Mouse (Mus musculus) forebrain, embryonic 16.5 days (tissue): ENCODE data around the gene Apoa4. TPM values are rescaled to one million over a fixed set of nuclear protein-coding genes. Genes with fewer than 3 reads are reported as not detected.

ENCODE experiments used
- ATAC-seq: fragments of 200-750 bp; cut with Nextera tagmentation; 2 replicates; pipeline ENCODE4 v1.8.0; 2017; ENCODE audit warnings: mild to moderate bottlenecking, moderate library complexity
- H3K27ac ChIP-seq: fragments of 300-500 bp; sonication (generic); 2 replicates; pipeline ENCODE4 v1.5.1; 2014; ENCODE audit warnings: low read length, control low read depth
- H3K27me3 ChIP-seq: fragments of 300-500 bp; sonication (generic); replicated peaks from 2 replicates; pipeline ENCODE4 v1.6.1; 2014; ENCODE audit warnings: low read length; ENCODE audit not compliant: control insufficient read depth, insufficient read depth
- H3K36me3 ChIP-seq: fragments of 300-500 bp; sonication (generic); 2 replicates; pipeline ENCODE4 v1.6.1; 2014; ENCODE audit not compliant: control insufficient read depth, insufficient read depth
- H3K4me1 ChIP-seq: fragments of 300-500 bp; sonication (generic); replicated peaks from 2 replicates; pipeline ENCODE4 v1.6.1; 2014; ENCODE audit warnings: low read length; ENCODE audit not compliant: control insufficient read depth, insufficient read depth
- H3K4me2 ChIP-seq: fragments of 300-500 bp; sonication (generic); 2 replicates; pipeline ENCODE4 v1.6.1; 2014; ENCODE audit warnings: mild to moderate bottlenecking, low read length, control low read depth
- H3K4me3 ChIP-seq: fragments of 300-500 bp; sonication (generic); replicated peaks from 2 replicates; pipeline ENCODE4 v1.5.1; 2014; ENCODE audit warnings: mild to moderate bottlenecking, low read length, control low read depth
- H3K9ac ChIP-seq: fragments of 300-500 bp; sonication (generic); replicated peaks from 2 replicates; pipeline ENCODE4 v1.6.1; 2014; ENCODE audit warnings: low read depth, low read length, control low read depth
- H3K9me3 ChIP-seq: fragments of 300-500 bp; sonication (generic); 2 replicates; pipeline ENCODE4 v1.6.1; 2016; ENCODE audit warnings: low read length; ENCODE audit not compliant: control insufficient read depth
- WGBS: fragments of 180-500 bp; shearing (Covaris S2); extraction: QIAGEN DNeasy Blood & Tissue Kit; methylation state at CpG from one replicate; pipeline ENCODE4 v1.1.7; 2014; 5-methylcytosine and 5-hydroxymethylcytosine counted together
- polyA plus RNA-seq: library from polyadenylated mRNA; unstranded; fragments of >200 nt; fragmentation: Nextera tagmentation; extraction: Ambion mirVana; gene quantifications from 2 replicates; pipeline ENCODE4 v1.2.1, GENCODE M21; 2015

Gene Apoa4
- polyA plus RNA-seq, 1 experiment from 2014 or later, result not detected

DNA sequence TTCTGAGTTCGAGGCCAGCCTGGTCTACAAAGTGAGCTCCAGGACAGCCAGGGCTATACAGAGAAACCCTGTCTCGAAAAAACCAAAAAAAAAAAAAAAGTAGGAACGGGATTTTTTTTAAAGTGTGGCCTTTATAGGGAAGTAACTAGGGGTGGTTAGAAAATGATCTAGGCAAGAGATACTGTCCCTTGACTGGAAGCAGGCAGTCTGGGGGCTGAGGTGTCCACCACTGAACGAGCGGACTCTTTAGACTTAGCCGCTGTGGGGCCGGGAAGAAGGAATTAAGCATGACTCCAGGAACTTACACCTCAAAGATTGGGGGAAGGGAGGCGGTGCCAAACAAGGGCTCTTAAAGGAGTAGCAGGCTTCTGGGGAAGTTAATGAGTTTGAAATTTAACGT is 22.3 kb upstream of the Apoa4 start:
- H3K36me3 ChIP-seq, result peaks cover 14% of the 10 kb centered on the region

DNA sequence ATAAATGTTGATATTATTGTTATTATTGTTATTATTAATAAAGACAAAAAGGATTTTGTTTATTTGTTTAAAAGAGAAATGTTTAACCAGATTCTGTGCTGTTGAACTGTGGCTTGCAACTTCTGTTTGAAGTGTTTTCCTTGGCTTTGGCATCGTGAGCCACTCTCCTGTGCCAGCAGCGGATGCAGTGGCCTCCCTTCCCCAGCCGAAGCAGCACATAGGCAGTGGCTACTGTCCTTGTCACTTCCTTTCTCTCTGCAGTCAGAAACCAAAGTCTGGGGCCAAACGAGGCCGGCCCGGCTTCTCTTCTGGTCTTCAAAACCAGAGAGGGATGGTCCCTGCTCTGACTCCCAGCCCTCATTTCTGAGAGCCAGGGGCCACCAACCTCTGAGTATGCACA is 17.4 kb upstream of the Apoa4 start:
- H3K27ac ChIP-seq, result no peak overlapping the region
- H3K36me3 ChIP-seq, result peaks cover 14% of the 10 kb centered on the region
- no peaks in the 10 kb centered on the region for H3K4me1 ChIP-seq
- no peak overlapping the region for H3K4me2 ChIP-seq
- H3K27me3 ChIP-seq, result no peaks in the 10 kb centered on the region
- no peak for ATAC-seq
- no peak overlapping the region for H3K9ac ChIP-seq
- 84% methylated on average over 6 of the region's 6 CpGs for WGBS
- no peak overlapping the region for H3K4me3 ChIP-seq
- no peaks in the 10 kb centered on the region for H3K9me3 ChIP-seq

More for the DNA sequence above, 22.3 kb upstream of the Apoa4 start:
- H3K27ac ChIP-seq, result no peak overlapping the region
- no peak overlapping the region for H3K4me2 ChIP-seq
- H3K27me3 ChIP-seq, result no peaks in the 10 kb centered on the region
- no peak overlapping the region for H3K4me3 ChIP-seq
- WGBS, result 84% methylated on average over 9 of the region's 9 CpGs
- H3K9me3 ChIP-seq, result no peaks in the 10 kb centered on the region
- no peak overlapping the region for H3K9ac ChIP-seq
- H3K4me1 ChIP-seq, result no peaks in the 10 kb centered on the region
- no peak for ATAC-seq

DNA sequence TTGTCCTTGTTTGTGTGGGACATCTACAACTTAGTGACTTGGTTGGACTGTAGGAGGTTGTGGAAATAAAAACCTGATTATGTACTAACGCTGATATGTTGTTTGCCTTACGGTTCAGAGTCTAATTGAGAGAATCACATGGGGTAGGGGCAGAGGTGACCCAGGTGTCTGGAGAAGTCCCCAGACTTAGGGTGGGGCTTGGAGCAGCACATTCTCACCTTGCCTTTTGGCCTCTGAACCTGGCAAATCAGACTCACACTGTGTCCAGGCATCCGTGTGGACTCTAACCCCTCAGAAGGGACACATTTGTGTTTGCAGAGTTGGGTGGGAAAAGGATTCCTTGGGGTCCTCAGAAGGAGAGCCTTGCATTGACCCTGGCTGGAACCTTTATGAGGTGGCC is 16.4 kb upstream of the Apoa4 start:
- no peak overlapping the region for H3K4me2 ChIP-seq
- H3K4me1 ChIP-seq, result no peaks in the 10 kb centered on the region
- no peak overlapping the region for H3K9ac ChIP-seq
- H3K27ac ChIP-seq, result no peak overlapping the region
- H3K9me3 ChIP-seq, result no peaks in the 10 kb centered on the region
- ATAC-seq, result no peak
- WGBS, result 91% methylated on average over 3 of the region's 3 CpGs
- 0 out of 2 replicates have a peak, but pooled peaks cover 2% of the 10 kb centered on the region for H3K27me3 ChIP-seq
- peaks cover 14% of the 10 kb centered on the region for H3K36me3 ChIP-seq
- no peak overlapping the region for H3K4me3 ChIP-seq

DNA sequence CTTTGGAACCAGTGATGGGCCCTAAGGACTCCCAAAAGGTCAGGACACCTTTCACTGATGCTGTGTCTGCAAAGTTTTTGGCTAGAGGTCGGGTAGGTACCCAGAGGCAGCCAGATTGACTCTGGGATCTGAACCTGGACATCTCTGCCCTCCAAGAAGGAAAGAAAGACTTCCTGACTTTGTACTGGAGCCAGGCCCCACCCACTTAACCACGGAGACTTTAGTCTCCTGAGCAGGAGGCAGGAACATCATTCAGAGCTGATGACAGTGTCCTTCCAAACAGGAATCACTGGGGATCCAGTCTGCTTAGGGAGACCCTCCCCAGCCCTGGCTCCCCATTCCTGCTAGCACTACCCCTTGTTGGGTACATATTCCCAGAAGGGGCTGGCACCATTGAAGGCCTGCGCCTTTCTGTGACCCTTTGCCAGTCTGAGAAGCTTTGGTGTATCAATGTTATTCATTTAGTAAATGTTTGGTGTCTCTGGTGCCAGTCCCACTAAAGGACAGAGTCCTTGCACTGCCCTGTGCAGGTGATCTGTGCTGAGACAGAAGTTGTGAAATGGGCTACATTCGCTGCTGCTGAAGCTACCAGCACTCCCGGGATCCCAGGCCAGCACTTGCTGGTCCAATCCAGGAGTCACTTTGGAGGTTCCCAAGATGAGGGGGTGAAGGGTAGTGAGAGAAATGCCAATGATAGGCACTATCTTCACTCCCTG is 15.4 kb upstream of the Apoa4 start:
- no peak for ATAC-seq
- no peak overlapping the region for H3K9ac ChIP-seq
- H3K27ac ChIP-seq, result no peak overlapping the region
- H3K9me3 ChIP-seq, result no peaks in the 10 kb centered on the region
- no peak overlapping the region for H3K4me2 ChIP-seq
- H3K4me3 ChIP-seq, result no peak overlapping the region
- WGBS, result 64% methylated on average over 5 of the region's 5 CpGs
- H3K36me3 ChIP-seq, result peaks cover 14% of the 10 kb centered on the region
- H3K27me3 ChIP-seq, result 0 out of 2 replicates have a peak, but pooled peaks cover 2% of the 10 kb centered on the region
- H3K4me1 ChIP-seq, result peaks cover under 1% of the 10 kb centered on the region; the same call in 1 of the 2 replicates

DNA sequence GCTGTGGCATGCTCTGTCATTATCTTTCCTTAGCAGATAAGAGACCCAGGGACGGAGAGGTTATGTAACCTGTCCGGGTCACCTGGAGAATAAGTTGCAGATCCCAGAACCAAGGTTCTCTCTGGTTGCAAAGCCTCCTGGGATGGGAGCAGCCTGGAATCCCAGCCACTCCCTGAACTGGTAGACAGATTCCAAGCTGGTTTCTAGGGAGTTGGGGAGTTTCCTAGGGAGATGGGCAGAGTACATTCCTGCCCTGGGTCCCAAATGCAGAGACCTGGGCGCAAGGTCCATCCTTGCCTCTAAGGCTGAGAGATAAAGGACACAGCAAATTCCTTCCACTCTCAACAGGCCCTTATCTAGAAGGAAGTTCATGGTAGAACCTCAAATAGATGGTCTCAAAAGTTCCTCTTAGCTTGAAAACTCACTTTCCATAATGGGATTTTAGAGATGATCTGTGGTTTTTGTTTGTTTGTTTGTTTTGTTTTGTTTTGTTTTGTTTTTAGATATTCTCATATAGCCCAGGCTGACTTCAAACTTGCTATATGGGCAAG is 13.4 kb upstream of the Apoa4 start:
- 0 out of 2 replicates have a peak, but pooled peaks cover 2% of the 10 kb centered on the region for H3K27me3 ChIP-seq
- H3K4me1 ChIP-seq, result peaks cover 6% of the 10 kb centered on the region; the same call in 1 of the 2 replicates
- H3K9me3 ChIP-seq, result no peaks in the 10 kb centered on the region
- no peak overlapping the region for H3K9ac ChIP-seq
- 90% methylated on average over 3 of the region's 3 CpGs for WGBS
- H3K4me2 ChIP-seq, result no peak overlapping the region
- H3K36me3 ChIP-seq, result 0 out of 2 replicates have a peak, but pooled peaks cover 3% of the 10 kb centered on the region
- ATAC-seq, result no peak
- no peak overlapping the region for H3K27ac ChIP-seq
- no peak overlapping the region for H3K4me3 ChIP-seq

DNA sequence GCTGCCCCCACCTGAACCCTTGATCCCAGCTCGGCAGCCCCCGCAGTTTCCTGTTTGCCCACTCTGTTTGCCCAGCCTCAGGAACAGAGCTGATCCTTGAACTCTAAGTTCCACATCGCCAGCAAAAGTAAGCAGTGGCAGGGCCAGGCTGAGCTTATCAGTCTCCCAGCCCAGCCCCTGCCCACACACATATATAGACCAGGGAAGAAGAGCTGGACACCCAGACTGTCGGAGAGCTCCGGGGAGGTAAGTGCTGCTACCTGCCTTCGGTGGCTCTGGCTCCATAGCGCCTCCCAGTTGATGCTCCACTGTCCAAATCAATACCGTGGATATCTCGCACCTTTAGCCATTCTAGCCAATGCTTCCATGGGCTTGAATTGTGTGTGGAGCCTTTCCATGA is 12.0 kb upstream of the Apoa4 start, which contains the start of gene Apoa1:
Gene Apoa1 (plus strand): TSS at position 90 of the 400 bp plus-strand sequence.
- WGBS, result 72% methylated on average over 9 of the region's 9 CpGs
- peaks cover 6% of the 10 kb centered on the region; the same call in 1 of the 2 replicates for H3K4me1 ChIP-seq
- no peak for ATAC-seq
- H3K4me2 ChIP-seq, result no peak within 1 kb of the TSS
- 0 out of 2 replicates have a peak, but pooled peaks cover 2% of the 10 kb centered on the region for H3K27me3 ChIP-seq
- no peak within 1 kb of the TSS for H3K27ac ChIP-seq
- H3K9me3 ChIP-seq, result no peaks in the 10 kb centered on the region
- no peaks in the 10 kb centered on the region for H3K36me3 ChIP-seq
- no peak within 1 kb of the TSS for H3K9ac ChIP-seq
- no peak within 1 kb of the TSS for H3K4me3 ChIP-seq

DNA sequence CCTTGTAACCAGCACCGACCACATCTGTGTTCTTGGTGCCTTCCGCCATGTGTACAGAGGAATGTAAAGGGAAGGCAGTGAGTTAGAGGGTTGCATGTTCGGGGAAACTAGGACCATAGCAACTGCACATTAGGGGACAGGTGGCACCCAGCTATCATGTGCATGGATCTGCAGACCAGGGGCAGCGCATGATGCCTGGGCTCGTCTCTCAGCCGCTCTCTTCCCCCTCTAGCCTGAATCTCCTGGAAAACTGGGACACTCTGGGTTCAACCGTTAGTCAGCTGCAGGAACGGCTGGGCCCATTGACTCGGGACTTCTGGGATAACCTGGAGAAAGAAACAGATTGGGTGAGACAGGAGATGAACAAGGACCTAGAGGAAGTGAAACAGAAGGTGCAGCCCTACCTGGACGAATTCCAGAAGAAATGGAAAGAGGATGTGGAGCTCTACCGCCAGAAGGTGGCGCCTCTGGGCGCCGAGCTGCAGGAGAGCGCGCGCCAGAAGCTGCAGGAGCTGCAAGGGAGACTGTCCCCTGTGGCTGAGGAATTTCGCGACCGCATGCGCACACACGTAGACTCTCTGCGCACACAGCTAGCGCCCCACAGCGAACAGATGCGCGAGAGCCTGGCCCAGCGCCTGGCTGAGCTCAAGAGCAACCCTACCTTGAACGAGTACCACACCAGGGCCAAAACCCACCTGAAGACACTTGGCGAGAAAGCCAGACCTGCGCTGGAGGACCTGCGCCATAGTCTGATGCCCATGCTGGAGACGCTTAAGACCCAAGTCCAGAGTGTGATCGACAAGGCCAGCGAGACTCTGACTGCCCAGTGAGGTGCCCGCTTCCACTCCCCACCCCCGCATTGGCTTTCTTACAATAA is 10.7 kb upstream of the Apoa4 start:
- H3K27me3 ChIP-seq, result 0 out of 2 replicates have a peak, but pooled peaks cover 2% of the 10 kb centered on the region
- H3K9me3 ChIP-seq, result no peaks in the 10 kb centered on the region
- peak; percentile 98 for ATAC-seq
- H3K36me3 ChIP-seq, result no peaks in the 10 kb centered on the region
- peak overlapping the region; percentile 48 for H3K4me3 ChIP-seq
- peak overlapping the region; percentile 61 for H3K9ac ChIP-seq
- no peak overlapping the region for H3K27ac ChIP-seq
- 14% methylated on average over 37 of the region's 37 CpGs for WGBS
- H3K4me2 ChIP-seq, result peak overlapping the region; percentile 73
- H3K4me1 ChIP-seq, result peaks cover 6% of the 10 kb centered on the region; the same call in 1 of the 2 replicates

DNA sequence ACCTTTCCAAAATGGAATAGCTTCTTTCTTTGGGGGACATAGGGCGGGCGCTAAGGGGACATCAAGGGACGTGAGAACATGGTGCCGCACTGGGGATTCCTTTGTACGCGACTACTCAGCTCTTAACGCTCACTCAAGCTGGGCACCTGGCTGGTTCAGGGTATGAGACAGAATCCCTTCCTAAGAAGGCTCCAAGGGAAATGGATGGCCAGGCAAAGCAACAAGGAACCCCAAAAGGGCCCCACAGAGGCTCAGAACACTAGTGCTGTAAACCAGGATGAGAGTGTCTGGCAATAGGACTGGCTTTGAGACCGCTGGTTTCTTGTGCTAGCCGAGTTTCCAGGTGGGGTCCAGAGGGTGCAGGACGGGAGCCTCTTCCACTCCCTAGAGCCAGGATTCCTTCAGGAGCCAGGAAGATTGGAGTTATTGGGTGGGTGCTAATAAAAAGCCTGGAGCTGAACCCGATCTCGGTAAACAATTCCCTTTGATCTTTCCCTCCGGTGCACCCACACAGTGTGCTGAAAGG is 10.0 kb upstream of the Apoa4 start:
- Histone ChIP-seq H3K27ac (no peak overlapping the region), H3K36me3 (no peaks in the 10 kb centered on the region), H3K4me3 (peak overlapping the region; percentile 48), H3K27me3 (0 out of 2 replicates have a peak, but pooled peaks cover 2% of the 10 kb centered on the region), H3K9ac (peak overlapping the region; percentile 61), H3K9me3 (no peaks in the 10 kb centered on the region), H3K4me2 (peak overlapping the region; percentile 73), H3K4me1 (peaks cover 6% of the 10 kb centered on the region; the same call in 1 of the 2 replicates)
- peak; percentile 37 for ATAC-seq
- WGBS, result 17% methylated on average over 13 of the region's 13 CpGs
